Mouse (Mus musculus): Measurements from ENCODE around the gene Enox1. TPM values are rescaled to one million over a fixed set of nuclear protein-coding genes. Genes with fewer than 3 reads are reported as not detected.

Gene Enox1
- polyA plus RNA-seq, 1 experiment from 2014 or later = 6.2 TPM

GRCm38 (mm10) chr14:77375054-77375453, 218.5 kb downstream of the Enox1 start:
- H3K9ac ChIP-seq (ENCODE audit: low read length) = no peak overlapping the region
- H3K27me3 ChIP-seq (replicated peaks; ENCODE audit: control insufficient read depth, insufficient read depth, low read length) = no peaks in the 10 kb centered on the region
- no peaks in the 10 kb centered on the region for H3K4me1 ChIP-seq (replicated peaks; ENCODE audit: control insufficient read depth, insufficient read depth, low read length)
- 51% methylated on average over 2 of the region's 2 CpGs for WGBS
- no peaks in the 10 kb centered on the region for H3K36me3 ChIP-seq (ENCODE audit: control insufficient read depth, insufficient read depth, low read length)
- ATAC-seq (replicated peaks; ENCODE audit: low FRiP score, low TSS enrichment, low read depth) (no peak), DNase-seq (ENCODE audit: low spot score) (no peak)
- H3K4me2 ChIP-seq (ENCODE audit: low read length) = no peak overlapping the region
- no peak overlapping the region for H3K27ac ChIP-seq (ENCODE audit: low read depth)
- no peaks in the 10 kb centered on the region for H3K9me3 ChIP-seq (ENCODE audit: control insufficient read depth, low read length)
- H3K4me3 ChIP-seq (ENCODE audit: low read depth, low read length) = no peak overlapping the region

DNA sequence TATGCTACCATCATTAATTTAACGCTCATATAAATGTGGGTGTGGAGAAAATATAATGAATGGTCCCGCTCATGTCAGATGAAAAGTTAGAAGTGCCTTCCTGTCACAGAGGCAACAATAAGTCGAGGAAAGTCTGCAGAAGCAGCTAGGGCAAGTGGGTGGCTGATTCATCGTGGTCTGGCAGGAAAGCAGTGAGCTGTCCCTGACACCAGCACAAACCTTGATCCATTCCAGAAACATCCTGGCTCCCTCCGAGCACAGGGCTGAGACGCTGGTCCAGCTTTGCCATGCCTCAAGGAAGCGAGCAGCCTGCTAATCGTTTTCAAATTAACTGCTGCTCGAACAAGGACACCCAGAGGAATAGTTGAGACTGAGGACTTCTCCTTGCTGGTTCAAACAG, 219.1 kb downstream of the Enox1 start:
- H3K9ac ChIP-seq (ENCODE audit: low read length) = no peak overlapping the region
- WGBS = 24% methylated on average over 9 of the region's 9 CpGs
- no peak for ATAC-seq (replicated peaks; ENCODE audit: low FRiP score, low TSS enrichment, low read depth)
- H3K4me3 ChIP-seq (ENCODE audit: low read depth, low read length) = no peak overlapping the region
- no peak overlapping the region for H3K4me2 ChIP-seq (ENCODE audit: low read length)
- H3K27me3 ChIP-seq (replicated peaks; ENCODE audit: control insufficient read depth, insufficient read depth, low read length) = no peaks in the 10 kb centered on the region
- peak; percentile 61 for DNase-seq (ENCODE audit: low spot score)
- no peak overlapping the region for H3K27ac ChIP-seq (ENCODE audit: low read depth)
- H3K4me1 ChIP-seq (replicated peaks; ENCODE audit: control insufficient read depth, insufficient read depth, low read length) = no peaks in the 10 kb centered on the region
- H3K9me3 ChIP-seq (ENCODE audit: control insufficient read depth, low read length) = no peaks in the 10 kb centered on the region
- no peaks in the 10 kb centered on the region for H3K36me3 ChIP-seq (ENCODE audit: control insufficient read depth, insufficient read depth, low read length)

DNA sequence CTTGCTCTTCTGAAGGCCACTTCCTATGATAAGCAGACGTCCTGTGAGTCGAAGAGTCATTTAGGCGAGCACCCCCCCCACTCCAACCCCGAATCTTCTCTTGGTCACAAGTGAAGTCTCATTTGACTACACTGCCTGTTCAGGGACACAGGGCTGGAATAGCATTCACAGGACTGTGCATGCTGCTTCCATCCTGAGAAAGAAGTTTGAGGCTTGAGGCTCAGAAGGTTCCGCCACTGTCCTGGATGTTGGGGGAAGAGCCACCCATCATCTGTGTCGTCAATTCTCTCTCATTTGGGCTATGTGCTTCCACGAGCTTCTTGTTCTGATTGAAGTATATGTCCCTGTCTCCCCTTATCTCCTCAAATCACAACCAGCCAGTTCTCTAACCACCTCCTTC, 220.2 kb downstream of the Enox1 start:
- H3K9ac ChIP-seq (ENCODE audit: low read length) = no peak overlapping the region
- 69% methylated on average over 7 of the region's 7 CpGs for WGBS

DNA sequence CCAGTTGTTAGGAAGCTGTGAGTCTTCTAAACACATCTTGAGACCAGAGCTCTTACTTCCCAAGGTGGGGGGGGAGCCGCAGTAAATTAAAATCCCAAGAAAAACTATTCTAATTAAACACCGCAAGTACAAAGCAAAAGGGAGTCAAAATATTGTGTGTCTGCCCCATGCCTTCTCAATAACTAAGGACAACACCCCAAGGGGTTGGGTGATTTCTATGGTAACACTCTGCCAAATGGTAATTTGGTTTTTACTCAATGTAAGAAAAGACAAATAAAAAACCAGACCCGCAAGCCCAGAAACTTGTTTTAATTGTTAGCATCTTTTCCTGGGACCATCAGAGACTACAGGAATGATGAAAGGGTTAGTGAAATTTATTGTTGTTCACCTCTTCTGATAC, 220.9 kb downstream of the Enox1 start:
- Histone ChIP-seq H3K27ac (ENCODE audit: low read depth) (no peak overlapping the region), H3K9me3 (ENCODE audit: control insufficient read depth, low read length) (no peaks in the 10 kb centered on the region), H3K4me2 (ENCODE audit: low read length) (no peak overlapping the region), H3K4me1 (replicated peaks; ENCODE audit: control insufficient read depth, insufficient read depth, low read length) (no peaks in the 10 kb centered on the region), H3K27me3 (replicated peaks; ENCODE audit: control insufficient read depth, insufficient read depth, low read length) (no peaks in the 10 kb centered on the region), H3K9ac (ENCODE audit: low read length) (no peak overlapping the region), H3K36me3 (ENCODE audit: control insufficient read depth, insufficient read depth, low read length) (no peaks in the 10 kb centered on the region), H3K4me3 (ENCODE audit: low read depth, low read length) (no peak overlapping the region)
- ATAC-seq (replicated peaks; ENCODE audit: low FRiP score, low TSS enrichment, low read depth) = no peak
- WGBS = 87% methylated on average over 3 of the region's 3 CpGs
- no peak for DNase-seq (ENCODE audit: low spot score)

More for the DNA sequence above, 220.2 kb downstream of the Enox1 start:
- Histone ChIP-seq H3K27me3 (replicated peaks; ENCODE audit: control insufficient read depth, insufficient read depth, low read length) (no peaks in the 10 kb centered on the region), H3K4me3 (ENCODE audit: low read depth, low read length) (no peak overlapping the region), H3K9me3 (ENCODE audit: control insufficient read depth, low read length) (no peaks in the 10 kb centered on the region), H3K4me1 (replicated peaks; ENCODE audit: control insufficient read depth, insufficient read depth, low read length) (no peaks in the 10 kb centered on the region), H3K27ac (ENCODE audit: low read depth) (no peak overlapping the region), H3K4me2 (ENCODE audit: low read length) (no peak overlapping the region), H3K36me3 (ENCODE audit: control insufficient read depth, insufficient read depth, low read length) (no peaks in the 10 kb centered on the region)
- DNase-seq (ENCODE audit: low spot score) (no peak), ATAC-seq (replicated peaks; ENCODE audit: low FRiP score, low TSS enrichment, low read depth) (no peak)

GRCm38 (mm10) chr14:77377873-77378272, 221.3 kb downstream of the Enox1 start:
- WGBS = 65% methylated on average over 5 of the region's 5 CpGs
- Histone ChIP-seq H3K9ac (ENCODE audit: low read length) (no peak overlapping the region), H3K4me1 (replicated peaks; ENCODE audit: control insufficient read depth, insufficient read depth, low read length) (no peaks in the 10 kb centered on the region), H3K9me3 (ENCODE audit: control insufficient read depth, low read length) (no peaks in the 10 kb centered on the region), H3K27ac (ENCODE audit: low read depth) (no peak overlapping the region), H3K27me3 (replicated peaks; ENCODE audit: control insufficient read depth, insufficient read depth, low read length) (no peaks in the 10 kb centered on the region), H3K4me3 (ENCODE audit: low read depth, low read length) (no peak overlapping the region), H3K36me3 (ENCODE audit: control insufficient read depth, insufficient read depth, low read length) (no peaks in the 10 kb centered on the region), H3K4me2 (ENCODE audit: low read length) (no peak overlapping the region)
- no peak for DNase-seq (ENCODE audit: low spot score)
- ATAC-seq (replicated peaks; ENCODE audit: low FRiP score, low TSS enrichment, low read depth) = no peak

GRCm38 (mm10) chr14:77381532-77381931, 225.0 kb downstream of the Enox1 start:
- ATAC-seq (replicated peaks; ENCODE audit: low FRiP score, low TSS enrichment, low read depth) (no peak), DNase-seq (ENCODE audit: low spot score) (no peak)
- 18% methylated on average over 2 of the region's 2 CpGs for WGBS
- Histone ChIP-seq H3K9me3 (ENCODE audit: control insufficient read depth, low read length) (no peaks in the 10 kb centered on the region), H3K9ac (ENCODE audit: low read length) (no peak overlapping the region), H3K27ac (ENCODE audit: low read depth) (no peak overlapping the region), H3K27me3 (replicated peaks; ENCODE audit: control insufficient read depth, insufficient read depth, low read length) (no peaks in the 10 kb centered on the region), H3K4me2 (ENCODE audit: low read length) (no peak overlapping the region), H3K4me3 (ENCODE audit: low read depth, low read length) (no peak overlapping the region), H3K4me1 (replicated peaks; ENCODE audit: control insufficient read depth, insufficient read depth, low read length) (no peaks in the 10 kb centered on the region), H3K36me3 (ENCODE audit: control insufficient read depth, insufficient read depth, low read length) (no peaks in the 10 kb centered on the region)

DNA sequence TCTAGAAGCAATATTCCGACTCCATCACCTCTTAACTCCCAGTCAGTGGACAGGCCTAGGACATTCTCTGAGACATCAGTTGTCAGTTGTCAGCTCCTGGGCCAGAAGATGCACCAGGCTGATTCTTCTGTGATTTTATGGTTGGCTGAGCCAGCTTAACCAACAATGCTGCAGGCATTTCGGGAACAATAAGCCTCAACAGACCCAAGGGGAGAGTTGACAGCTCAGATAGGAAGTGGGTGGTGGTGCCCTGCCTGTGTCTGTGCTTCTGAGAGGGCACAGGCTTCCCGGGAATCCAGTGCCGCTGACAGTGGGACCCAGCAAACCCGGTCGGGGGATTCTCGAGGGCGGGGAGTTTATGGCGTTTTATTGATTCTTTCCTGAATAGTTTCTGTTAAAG, 229.1 kb downstream of the Enox1 start:
- H3K27me3 ChIP-seq (replicated peaks; ENCODE audit: control insufficient read depth, insufficient read depth, low read length) = no peaks in the 10 kb centered on the region
- H3K4me3 ChIP-seq (ENCODE audit: low read depth, low read length) = no peak overlapping the region
- ATAC-seq (replicated peaks; ENCODE audit: low FRiP score, low TSS enrichment, low read depth) = no peak
- H3K36me3 ChIP-seq (ENCODE audit: control insufficient read depth, insufficient read depth, low read length) = no peaks in the 10 kb centered on the region
- no peak overlapping the region for H3K27ac ChIP-seq (ENCODE audit: low read depth)
- H3K9me3 ChIP-seq (ENCODE audit: control insufficient read depth, low read length) = no peaks in the 10 kb centered on the region
- H3K4me1 ChIP-seq (replicated peaks; ENCODE audit: control insufficient read depth, insufficient read depth, low read length) = no peaks in the 10 kb centered on the region
- no peak overlapping the region for H3K9ac ChIP-seq (ENCODE audit: low read length)
- no peak for DNase-seq (ENCODE audit: low spot score)
- WGBS = 57% methylated on average over 9 of the region's 9 CpGs
- H3K4me2 ChIP-seq (ENCODE audit: low read length) = no peak overlapping the region

DNA sequence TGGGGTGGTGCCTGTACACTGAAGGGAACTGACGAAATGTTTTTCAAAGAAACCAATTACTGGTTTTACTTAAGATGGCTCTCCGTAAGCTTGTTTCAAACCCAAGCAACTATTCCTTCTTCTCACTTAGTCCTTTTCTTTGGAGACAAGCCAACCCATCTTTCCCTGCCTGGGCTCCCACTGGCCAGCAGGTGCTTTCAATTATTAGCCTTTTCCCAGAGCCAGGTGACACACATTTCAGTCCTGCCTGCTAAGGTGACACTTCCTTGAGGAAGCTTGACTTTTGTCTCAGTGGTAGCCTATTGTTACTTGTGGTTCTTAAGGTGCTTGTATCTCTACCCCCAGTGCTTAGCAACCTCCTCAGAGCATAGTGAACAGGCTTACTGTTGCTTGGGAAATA, 231.3 kb downstream of the Enox1 start:
- ATAC-seq (replicated peaks; ENCODE audit: low FRiP score, low TSS enrichment, low read depth) (no peak), DNase-seq (ENCODE audit: low spot score) (no peak)
- 94% methylated on average over 2 of the region's 2 CpGs for WGBS
- Histone ChIP-seq H3K9ac (ENCODE audit: low read length) (no peak overlapping the region), H3K4me3 (ENCODE audit: low read depth, low read length) (no peak overlapping the region), H3K27me3 (replicated peaks; ENCODE audit: control insufficient read depth, insufficient read depth, low read length) (no peaks in the 10 kb centered on the region), H3K4me2 (ENCODE audit: low read length) (no peak overlapping the region), H3K9me3 (ENCODE audit: control insufficient read depth, low read length) (no peaks in the 10 kb centered on the region), H3K27ac (ENCODE audit: low read depth) (no peak overlapping the region), H3K4me1 (replicated peaks; ENCODE audit: control insufficient read depth, insufficient read depth, low read length) (no peaks in the 10 kb centered on the region), H3K36me3 (ENCODE audit: control insufficient read depth, insufficient read depth, low read length) (no peaks in the 10 kb centered on the region)

GRCm38 (mm10) chr14:77389276-77389675, 232.7 kb downstream of the Enox1 start:
- Histone ChIP-seq H3K9ac (ENCODE audit: low read length) (no peak overlapping the region), H3K9me3 (ENCODE audit: control insufficient read depth, low read length) (no peaks in the 10 kb centered on the region), H3K36me3 (ENCODE audit: control insufficient read depth, insufficient read depth, low read length) (no peaks in the 10 kb centered on the region), H3K27me3 (replicated peaks; ENCODE audit: control insufficient read depth, insufficient read depth, low read length) (no peaks in the 10 kb centered on the region), H3K4me2 (ENCODE audit: low read length) (no peak overlapping the region), H3K4me1 (replicated peaks; ENCODE audit: control insufficient read depth, insufficient read depth, low read length) (no peaks in the 10 kb centered on the region), H3K27ac (ENCODE audit: low read depth) (no peak overlapping the region), H3K4me3 (ENCODE audit: low read depth, low read length) (no peak overlapping the region)
- DNase-seq (ENCODE audit: low spot score) = no peak
- ATAC-seq (replicated peaks; ENCODE audit: low FRiP score, low TSS enrichment, low read depth) = no peak
- WGBS = 90% methylated on average over 5 of the region's 5 CpGs

Data from intestine, embryonic 14.5 days (tissue).